Mouse (Mus musculus) forebrain, embryonic 15.5 days (tissue): Measurements from ENCODE around the gene Emc3. TPM values are rescaled to one million over a fixed set of nuclear protein-coding genes. Genes with fewer than 3 reads are reported as not detected.

ENCODE experiments used
- ATAC-seq: fragments of 200-750 bp; cut with Nextera tagmentation; replicated peaks from 2 replicates; pipeline ENCODE4 v1.8.0; 2017; ENCODE audit warnings: mild to moderate bottlenecking, moderate TSS enrichment, moderate library complexity
- H3K27ac ChIP-seq: fragments of 300-500 bp; sonication (generic); replicated peaks from 2 replicates; pipeline ENCODE4 v1.5.1; 2015; ENCODE audit warnings: mild to moderate bottlenecking, inconsistent platforms
- H3K27me3 ChIP-seq: fragments of 300-500 bp; sonication (generic); 2 replicates; pipeline ENCODE4 v1.6.1; 2015; ENCODE audit warnings: inconsistent platforms
- H3K36me3 ChIP-seq: fragments of 300-500 bp; sonication (generic); 2 replicates; pipeline ENCODE4 v1.6.1; 2015; ENCODE audit warnings: mild to moderate bottlenecking, inconsistent platforms
- H3K4me1 ChIP-seq: fragments of 300-500 bp; sonication (generic); 2 replicates; pipeline ENCODE4 v1.6.1; 2015; ENCODE audit warnings: inconsistent platforms
- H3K4me2 ChIP-seq: fragments of 300-500 bp; sonication (generic); replicated peaks from 2 replicates; pipeline ENCODE4 v1.6.1; 2015; ENCODE audit warnings: mild to moderate bottlenecking, inconsistent platforms
- H3K4me3 ChIP-seq: fragments of 300-500 bp; sonication (generic); 2 replicates; pipeline ENCODE4 v1.5.1; 2015; ENCODE audit warnings: mild to moderate bottlenecking, inconsistent platforms
- H3K9ac ChIP-seq: fragments of 300-500 bp; sonication (generic); replicated peaks from 2 replicates; pipeline ENCODE4 v1.6.1; 2015; ENCODE audit warnings: mild to moderate bottlenecking, inconsistent platforms
- H3K9me3 ChIP-seq: fragments of 300-500 bp; sonication (generic); 2 replicates; pipeline ENCODE4 v1.6.1; 2016; ENCODE audit warnings: inconsistent platforms
- WGBS: fragments of 180-500 bp; shearing (Covaris S2); methylation state at CpG from one replicate; pipeline ENCODE4 v1.1.7; 2015; ENCODE audit warnings: mixed read lengths; 5-methylcytosine and 5-hydroxymethylcytosine counted together
- polyA plus RNA-seq: library from polyadenylated mRNA; unstranded; fragments of >200 nt; fragmentation: Nextera tagmentation; extraction: Ambion mirVana; gene quantifications from 2 replicates; pipeline ENCODE4 v1.2.1, GENCODE M21; 2015

The Emc3 gene
- polyA plus RNA-seq, result 94.9 and 103 TPM in 2 replicates

GRCm38 (mm10) chr6:113530932-113531839 is at the start of gene Emc3, which contains the start of gene Fancd2:
Emc3 (minus strand) TSS chr6:113531652.
Fancd2 (plus strand) TSS chr6:113531682.
- WGBS, result under 1% methylated on average over 47 of the region's 47 CpGs
- H3K27ac ChIP-seq, result peak within 1 kb of the TSS; percentile 67

GRCm38 (mm10) chr6:113579306-113579705 is 47.9 kb upstream of the Emc3 start:
- no peaks in the 10 kb centered on the region for H3K27me3 ChIP-seq
- H3K9ac ChIP-seq, result no peak overlapping the region
- H3K36me3 ChIP-seq, result peaks cover 3% of the 10 kb centered on the region; the same call in 1 of the 2 replicates
- no peak for ATAC-seq
- no peaks in the 10 kb centered on the region for H3K4me1 ChIP-seq
- no peak overlapping the region for H3K4me3 ChIP-seq
- H3K4me2 ChIP-seq, result no peak overlapping the region
- WGBS, result 96% methylated on average over 3 of the region's 3 CpGs
- no peaks in the 10 kb centered on the region for H3K9me3 ChIP-seq
- H3K27ac ChIP-seq, result no peak overlapping the region

More at GRCm38 (mm10) chr6:113530932-113531839, at the start of gene Emc3, which contains the start of gene Fancd2:
- Histone ChIP-seq H3K9ac (peak within 1 kb of the TSS; percentile 75), H3K36me3 (no peaks in the 10 kb centered on the region), H3K4me3 (peak within 1 kb of the TSS; percentile 54), H3K9me3 (no peaks in the 10 kb centered on the region), H3K27me3 (no peaks in the 10 kb centered on the region), H3K4me1 (peaks cover 28% of the 10 kb centered on the region), H3K4me2 (peak within 1 kb of the TSS; percentile 59)
- peak; percentile 95 for ATAC-seq

GRCm38 (mm10) chr6:113576044-113576443 is 44.6 kb upstream of the Emc3 start:
- no peak overlapping the region for H3K27ac ChIP-seq
- 95% methylated on average over 6 of the region's 6 CpGs for WGBS
- no peaks in the 10 kb centered on the region for H3K27me3 ChIP-seq

GRCm38 (mm10) chr6:113564557-113564956 is 33.1 kb upstream of the Emc3 start:
- H3K9me3 ChIP-seq, result no peaks in the 10 kb centered on the region
- H3K4me2 ChIP-seq, result no peak overlapping the region
- H3K4me3 ChIP-seq, result no peak overlapping the region
- no peaks in the 10 kb centered on the region for H3K4me1 ChIP-seq
- no peaks in the 10 kb centered on the region for H3K27me3 ChIP-seq
- H3K36me3 ChIP-seq, result no peaks in the 10 kb centered on the region
- ATAC-seq, result no peak
- no peak overlapping the region for H3K9ac ChIP-seq
- 98% methylated on average over 1 of the region's 1 CpGs for WGBS
- no peak overlapping the region for H3K27ac ChIP-seq

More at GRCm38 (mm10) chr6:113576044-113576443, 44.6 kb upstream of the Emc3 start:
- no peak for ATAC-seq
- Histone ChIP-seq H3K9ac (no peak overlapping the region), H3K4me1 (no peaks in the 10 kb centered on the region), H3K9me3 (no peaks in the 10 kb centered on the region), H3K4me3 (no peak overlapping the region), H3K4me2 (no peak overlapping the region), H3K36me3 (peaks cover 3% of the 10 kb centered on the region; the same call in 1 of the 2 replicates)

GRCm38 (mm10) chr6:113559736-113560135 is 28.3 kb upstream of the Emc3 start:
- Histone ChIP-seq H3K9ac (no peak overlapping the region), H3K4me2 (no peak overlapping the region), H3K4me3 (no peak overlapping the region), H3K27ac (no peak overlapping the region), H3K9me3 (no peaks in the 10 kb centered on the region), H3K27me3 (no peaks in the 10 kb centered on the region), H3K36me3 (no peaks in the 10 kb centered on the region), H3K4me1 (no peaks in the 10 kb centered on the region)
- no peak for ATAC-seq
- WGBS, result 63% methylated on average over 6 of the region's 6 CpGs

GRCm38 (mm10) chr6:113543906-113544481 is 12.5 kb upstream of the Emc3 start:
- no peak for ATAC-seq

GRCm38 (mm10) chr6:113541610-113542009 is 10.2 kb upstream of the Emc3 start:
- ATAC-seq, result no peak
- H3K4me3 ChIP-seq, result no peak overlapping the region
- H3K9me3 ChIP-seq, result no peaks in the 10 kb centered on the region
- no peak overlapping the region for H3K9ac ChIP-seq
- no peaks in the 10 kb centered on the region for H3K4me1 ChIP-seq
- no peaks in the 10 kb centered on the region for H3K27me3 ChIP-seq
- H3K4me2 ChIP-seq, result no peak overlapping the region
- WGBS, result 84% methylated on average over 6 of the region's 6 CpGs
- no peak overlapping the region for H3K27ac ChIP-seq
- no peaks in the 10 kb centered on the region for H3K36me3 ChIP-seq

More at GRCm38 (mm10) chr6:113543906-113544481, 12.5 kb upstream of the Emc3 start:
- no peaks in the 10 kb centered on the region for H3K4me1 ChIP-seq
- H3K4me2 ChIP-seq, result no peak overlapping the region
- H3K9me3 ChIP-seq, result no peaks in the 10 kb centered on the region
- no peak overlapping the region for H3K9ac ChIP-seq
- no peak overlapping the region for H3K27ac ChIP-seq
- no peak overlapping the region for H3K4me3 ChIP-seq
- H3K36me3 ChIP-seq, result no peaks in the 10 kb centered on the region
- no peaks in the 10 kb centered on the region for H3K27me3 ChIP-seq
- 90% methylated on average over 11 of the region's 12 CpGs for WGBS

GRCm38 (mm10) chr6:113534886-113535285 is 3.4 kb upstream of the Emc3 start:
- Histone ChIP-seq H3K27ac (no peak overlapping the region), H3K4me2 (no peak overlapping the region), H3K9ac (no peak overlapping the region), H3K27me3 (no peaks in the 10 kb centered on the region), H3K9me3 (no peaks in the 10 kb centered on the region), H3K4me1 (peaks cover 17% of the 10 kb centered on the region), H3K4me3 (no peak overlapping the region), H3K36me3 (no peaks in the 10 kb centered on the region)
- 88% methylated on average over 7 of the region's 7 CpGs for WGBS
- ATAC-seq, result no peak

- Histone ChIP-seq H3K4me1 (peaks cover 28% of the 10 kb centered on the region), H3K9ac (peak overlapping the region; percentile 75), H3K27ac (no peak overlapping the region), H3K4me2 (peak overlapping the region; percentile 59), H3K9me3 (no peaks in the 10 kb centered on the region), H3K36me3 (no peaks in the 10 kb centered on the region), H3K27me3 (no peaks in the 10 kb centered on the region), H3K4me3 (peak overlapping the region; percentile 54)
- 6% methylated on average over 7 of the region's 7 CpGs for WGBS
- no peak for ATAC-seq
Observed at GRCm38 (mm10) chr6:113531840-113532404, 470 bp upstream of the Emc3 start.

GRCm38 (mm10) chr6:113523420-113523819 is 8.0 kb downstream of the Emc3 start:
- H3K4me3 ChIP-seq, result no peak overlapping the region
- no peak overlapping the region for H3K4me2 ChIP-seq
- H3K27me3 ChIP-seq, result no peaks in the 10 kb centered on the region
- no peaks in the 10 kb centered on the region for H3K9me3 ChIP-seq
- H3K36me3 ChIP-seq, result peaks cover 46% of the 10 kb centered on the region
- H3K4me1 ChIP-seq, result no peaks in the 10 kb centered on the region
- WGBS, result 91% methylated on average over 8 of the region's 8 CpGs
- no peak overlapping the region for H3K9ac ChIP-seq
- no peak overlapping the region for H3K27ac ChIP-seq
- no peak for ATAC-seq

GRCm38 (mm10) chr6:113522310-113522709 is 9.1 kb downstream of the Emc3 start:
- Histone ChIP-seq H3K27ac (no peak overlapping the region), H3K27me3 (no peaks in the 10 kb centered on the region), H3K4me2 (no peak overlapping the region), H3K36me3 (peaks cover 56% of the 10 kb centered on the region), H3K9ac (no peak overlapping the region), H3K4me1 (no peaks in the 10 kb centered on the region), H3K4me3 (no peak overlapping the region), H3K9me3 (no peaks in the 10 kb centered on the region)
- WGBS, result 74% methylated on average over 1 of the region's 1 CpGs
- ATAC-seq, result no peak
